Mouse (Mus musculus) embryonic facial prominence, embryonic 11.5 days (tissue): ENCODE results near the gene Elmo2. TPM values are rescaled to one million over a fixed set of nuclear protein-coding genes. Genes with fewer than 3 reads are reported as not detected.

ENCODE experiments used
- ATAC-seq: fragments of 200-750 bp; cut with Nextera tagmentation; replicated peaks from 2 replicates; pipeline ENCODE4 v1.8.0; 2017; ENCODE audit warnings: low read depth; ENCODE audit not compliant: insufficient number of reproducible peaks, low FRiP score, low TSS enrichment
- DNase-seq: peaks from one replicate; pipeline ENCODE4 v3.0.0-alpha.2; 2015; ENCODE audit warnings: low spot score
- H3K27ac ChIP-seq: fragments of 300-500 bp; sonication (generic); replicated peaks from 2 replicates; pipeline ENCODE4 v1.5.1; 2014; ENCODE audit warnings: mild to moderate bottlenecking, low read depth, low read length, control low read depth
- H3K27me3 ChIP-seq: fragments of 300-500 bp; sonication (generic); 2 replicates; pipeline ENCODE4 v1.6.1; 2014; ENCODE audit warnings: mild to moderate bottlenecking, low read length, moderate library complexity, mixed read lengths; ENCODE audit not compliant: control insufficient read depth, insufficient read depth
- H3K36me3 ChIP-seq: fragments of 300-500 bp; sonication (generic); replicated peaks from 2 replicates; pipeline ENCODE4 v1.6.1; 2014; ENCODE audit warnings: low read depth, mild to moderate bottlenecking, low read length, moderate library complexity, mixed read lengths; ENCODE audit not compliant: control insufficient read depth, insufficient read depth
- H3K4me1 ChIP-seq: fragments of 300-500 bp; sonication (generic); 2 replicates; pipeline ENCODE4 v1.6.1; 2014; ENCODE audit warnings: low read length, mixed read lengths; ENCODE audit not compliant: control insufficient read depth, insufficient read depth
- H3K4me2 ChIP-seq: fragments of 300-500 bp; sonication (generic); 2 replicates; pipeline ENCODE4 v1.6.1; 2014; ENCODE audit warnings: low read depth, mild to moderate bottlenecking, control low read depth, low read length, moderate library complexity
- H3K4me3 ChIP-seq: fragments of 300-500 bp; sonication (generic); 2 replicates; pipeline ENCODE4 v1.5.1; 2014; ENCODE audit warnings: low read depth, low read length, control low read depth
- H3K9ac ChIP-seq: fragments of 300-500 bp; sonication (generic); replicated peaks from 2 replicates; pipeline ENCODE4 v1.6.1; 2014; ENCODE audit warnings: mild to moderate bottlenecking, control low read depth, low read length
- H3K9me3 ChIP-seq: fragments of 300-500 bp; sonication (generic); replicated peaks from 2 replicates; pipeline ENCODE4 v1.6.1; 2016; ENCODE audit warnings: mild to moderate bottlenecking, low read length, inconsistent platforms, mixed read lengths; ENCODE audit not compliant: control insufficient read depth
- WGBS: fragments of 180-500 bp; shearing (Covaris S2); extraction: QIAGEN DNeasy Blood & Tissue Kit; methylation state at CpG from one replicate; pipeline ENCODE4 v1.1.7; 2014; 5-methylcytosine and 5-hydroxymethylcytosine counted together
- polyA plus RNA-seq: library from polyadenylated mRNA; unstranded; fragments of >200 nt; fragmentation: Nextera tagmentation; extraction: Ambion mirVana; gene quantifications from 2 replicates; pipeline ENCODE4 v1.2.1, GENCODE M21; 2014

Elmo2 gene
- polyA plus RNA-seq, 1 experiment from 2014 or later: 85.9 TPM

- H3K4me1 ChIP-seq: peaks cover 17% of the 10 kb centered on the region
- H3K9ac ChIP-seq: peak overlapping the region; percentile 6
- no peak overlapping the region for H3K4me2 ChIP-seq
- H3K27ac ChIP-seq: 0 out of 2 replicates have a peak overlapping the region, but pooled peaks have one; percentile 16
- ATAC-seq (no peak), DNase-seq (no peak)
- no peaks in the 10 kb centered on the region for H3K9me3 ChIP-seq
- H3K27me3 ChIP-seq: no peaks in the 10 kb centered on the region
- H3K4me3 ChIP-seq: no peak overlapping the region
- peaks cover 11% of the 10 kb centered on the region for H3K36me3 ChIP-seq
- WGBS: 55% methylated on average over 10 of the region's 10 CpGs
Measured at GRCm38 (mm10) chr2:165316204-165316603, 10.1 kb downstream of the Elmo2 start.

- H3K4me1 ChIP-seq: peaks cover 13% of the 10 kb centered on the region
- H3K4me2 ChIP-seq: no peak overlapping the region
- H3K9me3 ChIP-seq: no peaks in the 10 kb centered on the region
- DNase-seq (no peak), ATAC-seq (no peak)
- H3K27me3 ChIP-seq: no peaks in the 10 kb centered on the region
- WGBS: 87% methylated on average over 8 of the region's 8 CpGs
- no peak overlapping the region for H3K9ac ChIP-seq
- no peak overlapping the region for H3K4me3 ChIP-seq
- no peak overlapping the region for H3K27ac ChIP-seq
- H3K36me3 ChIP-seq: peaks cover 11% of the 10 kb centered on the region
Measured at GRCm38 (mm10) chr2:165314197-165314596, 12.1 kb downstream of the Elmo2 start.

GRCm38 (mm10) chr2:165312381-165312780, 13.9 kb downstream of the Elmo2 start:
- Histone ChIP-seq H3K9ac (no peak overlapping the region), H3K4me3 (no peak overlapping the region), H3K9me3 (no peaks in the 10 kb centered on the region), H3K27me3 (no peaks in the 10 kb centered on the region), H3K27ac (no peak overlapping the region), H3K36me3 (peaks cover 11% of the 10 kb centered on the region), H3K4me1 (peaks cover 8% of the 10 kb centered on the region), H3K4me2 (no peak overlapping the region)
- no peak for DNase-seq
- 54% methylated on average over 7 of the region's 7 CpGs for WGBS
- no peak for ATAC-seq

- Histone ChIP-seq H3K4me3 (no peak overlapping the region), H3K4me2 (no peak overlapping the region), H3K4me1 (peaks cover under 1% of the 10 kb centered on the region), H3K9me3 (no peaks in the 10 kb centered on the region), H3K9ac (no peak overlapping the region), H3K27ac (no peak overlapping the region), H3K27me3 (no peaks in the 10 kb centered on the region), H3K36me3 (peaks cover 11% of the 10 kb centered on the region)
- DNase-seq (no peak), ATAC-seq (no peak)
- 82% methylated on average over 12 of the region's 12 CpGs for WGBS
Measured at GRCm38 (mm10) chr2:165311577-165311976, 14.7 kb downstream of the Elmo2 start.

GRCm38 (mm10) chr2:165310818-165311425, 15.4 kb downstream of the Elmo2 start:
- DNase-seq (peak; percentile 6), ATAC-seq (no peak)
- Histone ChIP-seq H3K9me3 (no peaks in the 10 kb centered on the region), H3K36me3 (peaks cover 11% of the 10 kb centered on the region), H3K4me2 (no peak overlapping the region), H3K4me3 (no peak overlapping the region), H3K27me3 (no peaks in the 10 kb centered on the region), H3K27ac (no peak overlapping the region), H3K4me1 (no peaks in the 10 kb centered on the region), H3K9ac (no peak overlapping the region)
- WGBS: 51% methylated on average over 13 of the region's 13 CpGs

GRCm38 (mm10) chr2:165307801-165308200, 18.5 kb downstream of the Elmo2 start:
- no peaks in the 10 kb centered on the region for H3K4me1 ChIP-seq
- no peak for ATAC-seq

GRCm38 (mm10) chr2:165305438-165305837, 20.8 kb downstream of the Elmo2 start:
- Histone ChIP-seq H3K4me1 (no peaks in the 10 kb centered on the region), H3K27me3 (no peaks in the 10 kb centered on the region), H3K9ac (no peak overlapping the region), H3K36me3 (peaks cover 11% of the 10 kb centered on the region), H3K27ac (no peak overlapping the region), H3K4me2 (no peak overlapping the region), H3K4me3 (no peak overlapping the region), H3K9me3 (no peaks in the 10 kb centered on the region)
- DNase-seq (no peak), ATAC-seq (no peak)
- 94% methylated on average over 8 of the region's 8 CpGs for WGBS

More at GRCm38 (mm10) chr2:165307801-165308200, 18.5 kb downstream of the Elmo2 start:
- Histone ChIP-seq H3K9me3 (no peaks in the 10 kb centered on the region), H3K4me3 (no peak overlapping the region), H3K36me3 (peaks cover 8% of the 10 kb centered on the region), H3K9ac (no peak overlapping the region), H3K27me3 (no peaks in the 10 kb centered on the region), H3K27ac (no peak overlapping the region), H3K4me2 (no peak overlapping the region)
- no peak for DNase-seq
- 91% methylated on average over 6 of the region's 6 CpGs for WGBS

GRCm38 (mm10) chr2:165304819-165305218, 21.5 kb downstream of the Elmo2 start:
- ATAC-seq: no peak
- no peak overlapping the region for H3K4me2 ChIP-seq
- WGBS: 90% methylated on average over 19 of the region's 19 CpGs

More at GRCm38 (mm10) chr2:165304819-165305218, 21.5 kb downstream of the Elmo2 start:
- Histone ChIP-seq H3K9me3 (no peaks in the 10 kb centered on the region), H3K9ac (no peak overlapping the region), H3K36me3 (peaks cover 11% of the 10 kb centered on the region), H3K4me1 (no peaks in the 10 kb centered on the region), H3K27ac (no peak overlapping the region), H3K4me3 (no peak overlapping the region), H3K27me3 (no peaks in the 10 kb centered on the region)
- DNase-seq: no peak
